Mouse (Mus musculus) ovary, adult 2 months (tissue): Measurements from ENCODE around the gene Pdia3. TPM values are rescaled to one million over a fixed set of nuclear protein-coding genes. Genes with fewer than 3 reads are reported as not detected.

Experiments used
- polyA plus RNA-seq: library from polyadenylated mRNA; depleted of rRNA; stranded (reverse); fragments of >200 nt; gene quantifications from 2 replicates; pipeline ENCODE4 v1.2.3, GENCODE M21; 2012; rRNA removed

The Pdia3 gene
- 2,081 and 3,481 TPM in 2 replicates for polyA plus RNA-seq

DNA sequence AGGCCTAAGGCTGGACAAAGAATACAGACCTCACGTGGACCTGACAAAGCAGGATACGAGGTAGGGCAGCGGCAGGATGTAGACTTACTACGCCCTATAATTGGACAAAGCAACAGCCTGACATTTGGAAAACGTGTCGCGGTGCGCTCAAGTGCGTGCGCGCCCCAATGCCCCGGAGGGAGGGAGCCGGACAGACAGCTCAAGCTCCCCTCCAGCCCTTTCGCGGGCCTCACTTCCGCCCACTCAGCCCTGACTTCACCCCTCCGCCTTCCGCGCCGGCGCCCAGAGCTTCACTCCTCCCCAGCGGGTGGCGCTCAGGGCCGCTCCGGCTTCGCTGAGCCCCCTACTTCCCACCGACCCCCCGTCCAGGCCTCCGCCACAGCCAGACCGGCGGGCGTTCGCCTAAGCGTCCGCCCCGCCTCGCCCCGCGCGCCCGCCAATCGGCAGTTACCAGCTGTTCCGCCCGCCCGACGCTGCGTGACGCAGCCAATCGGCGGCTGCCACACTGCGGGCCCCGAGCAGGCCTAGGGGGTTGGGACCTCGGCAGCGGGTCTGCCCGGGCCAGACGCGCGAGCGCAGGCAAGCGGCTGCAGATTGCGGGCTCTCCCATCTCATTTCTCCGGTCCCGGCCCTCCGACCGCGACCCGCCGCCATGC, at the start of gene Pdia3, which contains the start of gene Catsper2:
Pdia3 (plus strand) TSS at position 389 of the 656 bp plus-strand sequence.
Catsper2 (minus strand) TSS at position 406 of the 656 bp plus-strand sequence.

DNA sequence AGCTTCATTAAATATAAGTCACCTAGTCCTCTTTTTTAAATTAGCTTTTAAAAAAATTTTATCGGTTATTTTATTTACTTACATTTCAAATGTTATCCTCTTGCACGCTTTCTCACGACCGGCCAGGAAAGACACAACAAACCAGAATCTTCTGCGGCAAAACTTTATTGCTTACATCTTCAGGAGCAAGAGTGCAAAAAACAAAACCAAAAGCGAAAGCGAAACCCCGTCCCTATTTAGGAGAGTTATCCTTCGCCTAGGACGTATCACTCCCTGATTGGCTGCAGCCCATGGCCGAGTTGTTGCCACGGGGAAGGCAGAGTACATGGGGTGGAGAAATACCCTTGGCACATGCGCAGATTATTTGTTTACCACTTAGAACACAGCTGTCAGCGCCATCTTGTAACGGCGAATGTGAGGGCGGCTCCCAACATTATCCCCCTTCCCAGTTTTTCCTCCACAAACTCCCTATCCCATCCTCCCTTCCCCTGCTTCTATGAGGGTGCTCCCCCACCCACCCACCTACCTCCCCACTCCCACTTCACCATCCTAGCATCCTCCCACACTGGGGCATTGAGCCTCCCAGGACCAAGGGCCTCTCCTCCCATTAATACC, 26.5 kb upstream of the Pdia3 start, which contains the start of gene Strc:
Strc (minus strand) TSS at position 208 of the 615 bp plus-strand sequence.

DNA sequence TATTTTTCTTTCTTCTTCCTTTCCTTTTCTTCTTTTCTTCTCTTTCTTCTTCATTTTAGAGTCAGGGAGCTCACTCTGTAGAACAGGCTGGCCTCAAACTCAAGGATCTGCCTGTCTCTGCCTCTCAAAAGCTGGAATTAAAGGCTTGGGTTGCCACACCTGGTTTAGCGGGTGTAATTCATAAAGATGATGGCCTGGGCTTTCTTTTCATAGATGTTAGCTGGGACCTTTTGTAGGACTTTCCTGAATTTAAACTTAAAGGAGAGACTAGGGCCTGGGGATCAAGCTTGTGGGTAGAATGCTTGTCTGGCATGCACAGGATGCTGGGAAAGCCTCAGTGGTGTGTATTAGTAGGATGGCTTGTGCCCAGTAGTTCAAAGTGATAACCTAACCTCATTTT, 30.6 kb downstream of the Pdia3 start, which contains the start of gene Ell3:
Ell3 (minus strand) TSS at position 101 of the 400 bp plus-strand sequence.

DNA sequence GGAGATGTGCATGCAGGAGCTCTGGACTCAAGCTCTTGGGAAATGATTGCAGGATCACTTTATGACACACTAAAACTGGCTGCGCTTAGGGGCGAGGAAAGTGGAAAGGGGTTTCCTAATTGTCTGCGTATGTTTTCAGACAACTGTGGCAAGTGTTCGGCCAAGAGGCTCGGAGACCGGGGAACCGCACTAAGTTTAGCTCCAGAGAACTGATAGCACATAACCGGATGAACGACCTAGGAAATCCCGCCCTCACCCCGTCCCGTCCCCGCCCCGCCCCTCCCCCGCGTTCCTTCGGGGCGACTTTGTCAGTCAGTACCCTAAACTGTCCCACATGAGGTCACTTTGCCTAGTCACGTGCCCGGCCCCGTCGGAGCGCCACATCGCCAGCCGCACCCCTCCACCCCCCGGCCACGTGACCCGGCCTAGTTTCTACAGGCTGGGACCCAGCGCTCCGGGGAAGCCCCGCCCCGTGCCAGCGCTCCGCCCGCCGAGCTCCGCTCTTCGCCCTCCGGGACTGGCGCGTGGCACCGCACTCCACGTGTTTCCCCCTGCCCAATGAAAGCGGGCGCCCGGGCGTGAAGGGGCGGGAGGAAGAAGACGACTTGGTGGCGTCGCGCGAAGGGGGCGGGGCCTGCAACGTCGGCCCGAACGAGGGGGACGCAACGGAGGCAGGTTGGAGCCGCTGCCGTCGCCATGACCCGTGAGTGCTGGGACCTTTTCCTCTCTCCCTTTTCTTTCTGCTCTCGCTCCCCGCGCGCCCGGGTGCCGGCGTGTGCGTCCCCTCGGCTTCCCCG, 35.4 kb downstream of the Pdia3 start, which contains the start of gene Serf2:
Serf2 (plus strand) TSS at position 457 of the 797 bp plus-strand sequence.

DNA sequence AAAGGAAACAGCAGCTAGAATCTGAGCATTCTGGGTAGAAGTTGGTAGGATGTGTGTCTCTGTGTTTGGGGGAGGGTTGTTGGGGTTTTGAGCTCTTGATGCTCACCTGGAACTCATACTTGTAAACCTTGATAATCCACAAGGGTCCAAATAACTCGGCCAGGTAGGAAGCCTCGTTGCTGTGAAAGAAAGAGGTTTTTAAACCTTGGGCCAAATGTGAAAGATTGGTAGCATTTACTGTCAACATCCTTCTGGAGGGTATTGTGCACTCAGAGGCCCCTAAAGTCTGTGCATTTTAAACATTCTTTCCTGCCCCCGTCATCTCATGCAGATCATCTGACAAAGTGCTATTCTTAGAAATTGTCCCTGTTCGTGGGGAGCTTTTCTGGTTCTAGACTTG, 39.4 kb downstream of the Pdia3 start, which contains the start of gene Hypk:
Hypk (plus strand) TSS at position 301 of the 400 bp plus-strand sequence.

DNA sequence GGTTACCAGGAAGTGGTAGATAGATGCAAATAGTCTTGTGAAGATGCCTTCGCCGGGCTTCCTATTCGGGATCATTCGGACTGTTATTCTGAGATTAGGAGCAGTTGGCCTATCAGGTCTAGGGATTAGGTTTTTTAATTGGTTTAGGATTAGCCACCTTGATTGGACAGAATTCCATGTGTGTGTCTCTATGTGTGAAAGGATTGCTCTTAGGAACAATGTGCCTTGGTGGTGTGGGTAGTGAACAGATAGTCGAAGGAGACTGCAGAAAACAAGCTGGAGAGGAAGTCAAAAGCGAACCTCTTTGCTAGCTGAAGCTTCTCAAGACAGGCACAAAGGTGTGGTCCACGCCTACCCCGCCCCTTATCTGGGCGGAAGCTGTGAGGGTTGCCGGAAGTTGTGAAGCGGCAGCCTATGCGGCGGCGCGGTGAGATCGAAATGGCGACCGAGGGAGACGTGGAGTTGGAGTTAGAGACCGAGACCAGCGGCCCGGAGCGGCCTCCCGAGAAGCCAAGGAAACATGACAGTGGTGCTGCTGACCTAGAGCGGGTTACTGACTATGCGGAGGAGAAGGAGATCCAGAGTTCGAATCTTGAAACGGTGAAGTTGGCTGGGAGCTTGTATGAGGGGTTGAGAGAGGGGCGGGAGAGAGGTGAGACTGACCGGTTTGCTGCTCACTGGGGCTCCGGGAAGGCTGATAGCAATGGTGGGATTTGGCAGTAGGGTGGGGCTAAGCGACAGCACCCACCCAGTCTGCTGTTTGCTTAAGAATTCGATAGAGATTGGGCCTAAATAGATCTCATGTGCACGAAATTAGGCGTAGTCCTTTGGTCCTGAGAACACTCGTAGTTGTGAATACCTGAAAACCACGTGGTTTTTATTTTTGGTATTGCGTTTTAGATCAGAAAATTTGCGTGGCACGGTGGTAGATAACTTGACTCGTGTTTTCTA, 43.4 kb downstream of the Pdia3 start, which contains the start of gene Serinc4:
Serinc4 (minus strand) TSS at position 90 of the 951 bp plus-strand sequence.

DNA sequence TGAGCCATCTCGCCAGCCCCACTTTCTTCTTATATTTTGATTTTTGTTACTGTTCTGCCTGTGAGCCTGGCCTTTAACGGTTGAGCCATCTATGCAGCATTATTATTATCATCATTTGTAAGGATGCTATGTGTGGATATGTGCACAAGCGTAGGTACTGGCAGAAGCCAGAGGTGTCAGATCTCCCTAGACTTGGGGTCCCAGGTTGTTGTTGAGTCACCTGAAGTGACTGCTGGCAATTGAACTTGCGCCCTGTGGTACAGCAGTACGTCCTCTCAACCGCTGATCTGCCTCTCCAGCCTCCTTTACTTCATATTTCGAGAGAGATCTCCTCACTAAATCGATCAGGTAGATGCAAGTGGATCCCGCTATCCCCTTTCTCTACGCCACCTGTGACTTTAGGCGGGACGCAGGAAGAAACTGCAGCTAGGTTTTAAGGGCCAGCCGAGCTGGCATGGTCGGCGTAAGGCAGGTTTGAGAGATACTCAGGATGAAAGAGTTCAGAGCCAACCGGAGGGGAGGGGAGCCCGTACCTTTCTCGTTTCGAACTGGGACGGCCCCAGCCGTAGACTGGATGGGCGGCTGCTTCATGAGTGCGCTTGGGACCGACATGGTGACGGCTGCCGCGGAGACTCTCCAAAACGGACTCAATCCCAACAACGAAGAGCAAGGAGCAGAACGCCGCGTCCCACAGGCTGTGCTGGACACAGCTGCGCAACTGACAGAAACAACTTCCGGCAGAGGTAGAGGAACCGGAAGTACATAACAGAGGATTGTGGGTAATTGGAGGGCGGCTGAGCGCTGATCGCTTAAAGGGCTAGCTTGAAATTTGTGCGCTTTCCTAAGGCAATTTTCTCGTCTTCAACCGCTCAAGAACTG, 60.0 kb downstream of the Pdia3 start, which contains the start of gene Mfap1b:
Mfap1b (minus strand) TSS at position 767 of the 879 bp plus-strand sequence.

Other genes with a start within 250 kb of the Pdia3 start
- 33.2 and 35.6 TPM in 2 replicates for gene Tubgcp4, start 243.1 kb upstream of the Pdia3 start, polyA plus RNA-seq
- gene Zscan29, start 242.7 kb upstream of the Pdia3 start, polyA plus RNA-seq, result 2.4 and 3.1 TPM in 2 replicates
- gene Trp53bp1, start 142.4 kb upstream of the Pdia3 start, polyA plus RNA-seq, result 56.6 and 57.0 TPM in 2 replicates
- gene Map1a, start 124.2 kb upstream of the Pdia3 start, polyA plus RNA-seq, result 10.2 and 12.5 TPM in 2 replicates
- 25.1 and 26.8 TPM in 2 replicates for gene Ppip5k1, start 58.4 kb upstream of the Pdia3 start, polyA plus RNA-seq
- gene Ckmt1, start 56.1 kb upstream of the Pdia3 start, polyA plus RNA-seq, result 16.1 and 24.9 TPM in 2 replicates
- 0.59 and 0.79 TPM in 2 replicates for gene Strc, start 26.6 kb upstream of the Pdia3 start, polyA plus RNA-seq
- gene Catsper2, start within 50 bp of the Pdia3 start, polyA plus RNA-seq, result 1.1 and 1.7 TPM in 2 replicates
- 0.97 and 1.2 TPM in 2 replicates for gene Ell3, start 30.5 kb downstream of the Pdia3 start, polyA plus RNA-seq
- 278 and 415 TPM in 2 replicates for gene Serf2, start 35.4 kb downstream of the Pdia3 start, polyA plus RNA-seq
- 6.4 and 7.2 TPM in 2 replicates for gene Hypk, start 39.5 kb downstream of the Pdia3 start, polyA plus RNA-seq
- 0.63 and 0.77 TPM in 2 replicates for gene Serinc4, start 43.0 kb downstream of the Pdia3 start, polyA plus RNA-seq
- 1.2 and 1.6 TPM in 2 replicates for gene Mfap1b, start 60.3 kb downstream of the Pdia3 start, polyA plus RNA-seq
- 0.75 and 1.0 TPM in 2 replicates for gene Mfap1a, start 92.9 kb downstream of the Pdia3 start, polyA plus RNA-seq
- gene Wdr76, start 92.9 kb downstream of the Pdia3 start, polyA plus RNA-seq, result 2.4 and 3.5 TPM in 2 replicates